Mouse (Mus musculus): Measurements from ENCODE around the gene Pdzk1. TPM values are rescaled to one million over a fixed set of nuclear protein-coding genes. Genes with fewer than 3 reads are reported as not detected.

Pdzk1 gene
- total RNA-seq (2012; rRNA removed) (0.20 and 0.27 TPM in 2 replicates), polyA plus RNA-seq (2012; ENCODE audit: insufficient read depth in 1 of 2, insufficient read length in 2 of 2, low read depth in 1 of 2, low replicate concordance in 2 of 2, missing spikeins in 1 of 2) (under 1 TPM in 1 of 2 experiments, not detected in 1; 0.18 TPM)

DNA sequence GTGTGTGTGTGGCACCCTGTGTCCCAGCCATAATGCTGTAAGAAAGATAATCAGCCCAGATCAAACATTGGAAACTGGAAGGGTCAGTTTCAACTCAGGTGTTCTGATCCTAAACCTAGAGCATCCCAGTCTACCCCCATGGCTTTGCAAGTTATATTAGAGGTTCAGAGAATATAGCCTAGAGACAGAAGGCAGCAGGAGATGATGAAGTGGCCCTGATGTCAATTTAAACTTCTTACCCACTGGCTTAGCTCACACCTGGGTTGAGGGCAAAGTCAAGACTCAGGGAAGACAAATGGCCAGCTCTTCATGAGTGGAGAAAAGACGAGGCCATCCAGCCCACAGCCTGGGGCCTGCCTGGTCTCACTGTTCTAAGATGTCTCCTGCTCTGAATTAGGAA is at the start of gene Pdzk1, which contains the start of gene Cd160:
Gene Pdzk1, plus strand, starts transcription at position 301 of the 400 bp plus-strand sequence.
Gene Cd160, minus strand, starts transcription at position 368 of the 400 bp plus-strand sequence.
- Histone ChIP-seq H3K36me3 (ENCODE audit: control insufficient read depth in 1 of 2, insufficient read depth in 2 of 2, low read length in 2 of 2) (no peaks in the 10 kb centered on the region), H3K27ac (ENCODE audit: control insufficient read depth, low read depth, low read length) (no peak within 1 kb of the TSS), H3K4me1 (ENCODE audit: control insufficient read depth in 1 of 2, insufficient read depth in 2 of 2, low read length in 2 of 2) (no peaks in the 10 kb centered on the region), H3K27me3 (ENCODE audit: control insufficient read depth in 1 of 2, insufficient read depth in 2 of 2, low read length in 2 of 2) (peaks cover 5 to 9% of the 10 kb centered on the region in 2 experiments; a peak in 2 of 4 replicates), H3K9me3 (replicated peaks; ENCODE audit: insufficient read depth, low read length) (no peaks in the 10 kb centered on the region), H3K9ac (ENCODE audit: control insufficient read depth, low read depth, low read length, poor library complexity, severe bottlenecking) (no peak within 1 kb of the TSS), H3K4me3 (ENCODE audit: control insufficient read depth in 1 of 2, insufficient read depth in 1 of 2, low read depth in 2 of 2, low read length in 2 of 2) (no peak within 1 kb of the TSS), H3K79me2 (ENCODE audit: control insufficient read depth, insufficient read depth, low read length, poor library complexity) (no peaks in the 10 kb centered on the region)
- DNase-seq (ENCODE audit: low read depth, low spot score): no peak
- TF ChIP-seq ETS1 (IDR thresholded peaks at IDR 0.05; ENCODE audit: low read depth, low read length) (no peak), JUND (IDR thresholded peaks at IDR 0.05; ENCODE audit: low read depth, low read length) (no peak), GATA1 (IDR thresholded peaks at IDR 0.05; ENCODE audit: low read depth, low read length) (no peak), MAX (IDR thresholded peaks at IDR 0.05; ENCODE audit: low read length) (no peak), UBTF (IDR thresholded peaks at IDR 0.05; ENCODE audit: borderline replicate concordance, insufficient read depth, low read depth, low read length) (0 out of 2 replicates have a peak, but pooled peaks have one; percentile 34), SMC3 (IDR thresholded peaks at IDR 0.05; ENCODE audit: low read depth, low read length) (no peak), KAT2A (conservative IDR thresholded peaks at IDR 0.05; ENCODE audit: low read depth, low read length) (no peak), POLR2A (IDR thresholded peaks at IDR 0.05; ENCODE audit: control insufficient read depth in 1 of 2, insufficient read depth in 1 of 2, low read depth in 1 of 2, low read length in 2 of 2, poor library complexity in 1 of 2) (no peak), EP300 (IDR thresholded peaks at IDR 0.05; ENCODE audit: low read depth in 1 of 2, low read length in 2 of 2) (0 out of 4 replicates have a peak, but pooled peaks of 1 of the 2 experiments have one; percentile 11), MAZ (IDR thresholded peaks at IDR 0.05; ENCODE audit: low read depth, low read length) (no peak), HCFC1 (IDR thresholded peaks at IDR 0.05; ENCODE audit: low read depth, low read length) (no peak), GABPA (IDR thresholded peaks at IDR 0.05; ENCODE audit: low read depth, low read length) (no peak)

DNA sequence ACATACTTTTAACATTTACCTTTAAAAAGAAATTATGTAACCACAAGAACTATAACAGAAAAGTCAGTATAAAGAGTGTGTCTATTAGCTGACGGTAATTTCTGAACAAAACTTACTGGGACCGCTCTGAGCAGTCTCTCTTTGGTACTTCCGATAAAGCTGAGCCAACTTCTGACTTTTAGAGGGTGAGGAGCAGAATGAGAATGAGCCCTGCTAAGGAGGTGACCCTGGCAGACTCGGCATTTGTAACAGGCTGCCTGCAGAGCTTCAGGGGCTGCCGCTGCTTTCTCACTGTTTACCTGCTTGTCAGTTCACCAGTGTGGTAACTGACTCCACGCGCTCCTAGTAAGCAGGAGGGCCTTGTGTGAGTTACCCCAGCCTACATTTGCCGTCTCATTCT is 46.8 kb upstream of the Pdzk1 start:
- Histone ChIP-seq H3K4me1 (ENCODE audit: control insufficient read depth in 1 of 2, insufficient read depth in 2 of 2, low read length in 2 of 2) (peaks cover 0 to 3% of the 10 kb centered on the region in 2 experiments; a peak in 1 of 4 replicates), H3K27me3 (ENCODE audit: control insufficient read depth in 1 of 2, insufficient read depth in 2 of 2, low read length in 2 of 2) (no peaks in the 10 kb centered on the region), H3K4me3 (ENCODE audit: control insufficient read depth in 1 of 2, insufficient read depth in 1 of 2, low read depth in 2 of 2, low read length in 2 of 2) (no peak overlapping the region), H3K27ac (ENCODE audit: control insufficient read depth, low read depth, low read length) (no peak overlapping the region), H3K9me3 (replicated peaks; ENCODE audit: insufficient read depth, low read length) (no peaks in the 10 kb centered on the region), H3K79me2 (ENCODE audit: control insufficient read depth, insufficient read depth, low read length, poor library complexity) (no peaks in the 10 kb centered on the region), H3K36me3 (ENCODE audit: control insufficient read depth in 1 of 2, insufficient read depth in 2 of 2, low read length in 2 of 2) (peaks cover 0 to 11% of the 10 kb centered on the region in 2 experiments; a peak in 2 of 4 replicates), H3K9ac (ENCODE audit: control insufficient read depth, low read depth, low read length, poor library complexity, severe bottlenecking) (no peak overlapping the region)
- no peak for TF ChIP-seq SIN3A (IDR thresholded peaks at IDR 0.05; ENCODE audit: low read length)
- TF ChIP-seq BHLHE40 (IDR thresholded peaks at IDR 0.05; ENCODE audit: borderline replicate concordance, low read depth, low read length): no peak
- no peak for TF ChIP-seq GATA1 (IDR thresholded peaks at IDR 0.05; ENCODE audit: low read depth, low read length)
- no peak for TF ChIP-seq ZMIZ1 (IDR thresholded peaks at IDR 0.05; ENCODE audit: low read depth, low read length)
- TF ChIP-seq MYC (IDR thresholded peaks at IDR 0.05; ENCODE audit: low read depth, low read length): no peak
- no peak for TF ChIP-seq RCOR1 (IDR thresholded peaks at IDR 0.05; ENCODE audit: low read depth, low read length)
- no peak for TF ChIP-seq UBTF (IDR thresholded peaks at IDR 0.05; ENCODE audit: borderline replicate concordance, insufficient read depth, low read depth, low read length)
- TF ChIP-seq TCF12 (IDR thresholded peaks at IDR 0.05; ENCODE audit: low read depth, low read length): no peak
- no peak for TF ChIP-seq MEF2A (IDR thresholded peaks at IDR 0.05; ENCODE audit: extremely low read depth, insufficient replicate concordance, low read depth, low read length, poor library complexity, severe bottlenecking)
- no peak for TF ChIP-seq GABPA (IDR thresholded peaks at IDR 0.05; ENCODE audit: low read depth, low read length)
- TF ChIP-seq USF2 (IDR thresholded peaks at IDR 0.05; ENCODE audit: borderline replicate concordance in 1 of 2, insufficient read depth in 1 of 2, low read depth in 1 of 2, low read length in 2 of 2): no peak
- no peak for TF ChIP-seq RAD21 (IDR thresholded peaks at IDR 0.05; ENCODE audit: low read depth, low read length)
- no peak for TF ChIP-seq USF1 (IDR thresholded peaks at IDR 0.05; ENCODE audit: low read depth, low read length)
- TF ChIP-seq MXI1 (IDR thresholded peaks at IDR 0.05; ENCODE audit: low read depth, low read length): no peak
- TF ChIP-seq SMC3 (IDR thresholded peaks at IDR 0.05; ENCODE audit: low read depth, low read length): no peak
- TF ChIP-seq HCFC1 (IDR thresholded peaks at IDR 0.05; ENCODE audit: low read depth, low read length): no peak
- no peak for DNase-seq (ENCODE audit: low read depth, low spot score)
